Mouse (Mus musculus): ENCODE measurements at regions not wholly inside any gene's neighbourhood (a gene's known extent, or its start where the extent isn't known, plus 50 kb on each side); places are given as distances from the start of the nearest gene placed in this dataset.
A peak's percentile ranks its signal among the peaks of the same experiment; 100 is the strongest.

GRCm38 (mm10) chr6:31086798-31087360 lies 128.0 kb upstream of the Klf14 start:
- no peak for TF ChIP-seq CTCF (IDR thresholded peaks at IDR 0.05; ENCODE audit: borderline replicate concordance, insufficient read depth, low read length)
- peak; percentile 72 for TF ChIP-seq POLR2A (IDR thresholded peaks at IDR 0.05; ENCODE audit: low read depth, low read length)
- Histone ChIP-seq H3K4me1 (ENCODE audit: control insufficient read depth, insufficient read depth, low read length) (peaks cover 23% of the 10 kb centered on the region), H3K4me3 (ENCODE audit: insufficient read depth, low read length) (peak overlapping the region; percentile 60), H3K27ac (ENCODE audit: insufficient read depth, low read length) (peak overlapping the region; percentile 100)

GRCm38 (mm10) chr6:31087511-31087910 lies 128.6 kb upstream of the Klf14 start:
- H3K27ac ChIP-seq (ENCODE audit: insufficient read depth, low read length), result peak overlapping the region; percentile 100
- H3K4me1 ChIP-seq (ENCODE audit: control insufficient read depth, insufficient read depth, low read length), result peaks cover 20% of the 10 kb centered on the region
- TF ChIP-seq CTCF (IDR thresholded peaks at IDR 0.05; ENCODE audit: borderline replicate concordance, insufficient read depth, low read length) (no peak), POLR2A (IDR thresholded peaks at IDR 0.05; ENCODE audit: low read depth, low read length) (peak; percentile 71)
- peak overlapping the region; percentile 60 for H3K4me3 ChIP-seq (ENCODE audit: insufficient read depth, low read length)

- H3K4me1 ChIP-seq (ENCODE audit: control insufficient read depth, insufficient read depth, low read length), result peaks cover 12% of the 10 kb centered on the region
- H3K4me3 ChIP-seq (ENCODE audit: insufficient read depth, low read length), result peak overlapping the region; percentile 60
- H3K27ac ChIP-seq (ENCODE audit: insufficient read depth, low read length), result peak overlapping the region; percentile 100
- TF ChIP-seq POLR2A (IDR thresholded peaks at IDR 0.05; ENCODE audit: low read depth, low read length), result peak; percentile 88
- no peak for TF ChIP-seq CTCF (IDR thresholded peaks at IDR 0.05; ENCODE audit: borderline replicate concordance, insufficient read depth, low read length)
Observed at GRCm38 (mm10) chr6:31088147-31088972, 129.5 kb upstream of the Klf14 start.

- Histone ChIP-seq H3K27ac (ENCODE audit: insufficient read depth, low read length) (peak overlapping the region; percentile 100), H3K4me3 (ENCODE audit: insufficient read depth, low read length) (no peak overlapping the region)
Observed at GRCm38 (mm10) chr6:31088973-31089368, 130.1 kb upstream of the Klf14 start.

GRCm38 (mm10) chr6:31090288-31090687 lies 131.4 kb upstream of the Klf14 start:
- Histone ChIP-seq H3K4me1 (ENCODE audit: control insufficient read depth, insufficient read depth, low read length) (peaks cover 12% of the 10 kb centered on the region), H3K4me3 (ENCODE audit: insufficient read depth, low read length) (no peak overlapping the region), H3K27ac (ENCODE audit: insufficient read depth, low read length) (peak overlapping the region; percentile 100)
- TF ChIP-seq POLR2A (IDR thresholded peaks at IDR 0.05; ENCODE audit: low read depth, low read length), result no peak
- no peak for TF ChIP-seq CTCF (IDR thresholded peaks at IDR 0.05; ENCODE audit: borderline replicate concordance, insufficient read depth, low read length)

More at GRCm38 (mm10) chr6:31088973-31089368, 130.1 kb upstream of the Klf14 start:
- peaks cover 12% of the 10 kb centered on the region for H3K4me1 ChIP-seq (ENCODE audit: control insufficient read depth, insufficient read depth, low read length)
- no peak for TF ChIP-seq CTCF (IDR thresholded peaks at IDR 0.05; ENCODE audit: borderline replicate concordance, insufficient read depth, low read length)
- peak; percentile 35; the same call in 1 of the 2 replicates for TF ChIP-seq POLR2A (IDR thresholded peaks at IDR 0.05; ENCODE audit: low read depth, low read length)

GRCm38 (mm10) chr6:31090791-31091190 lies 131.9 kb upstream of the Klf14 start:
- Histone ChIP-seq H3K27ac (ENCODE audit: insufficient read depth, low read length) (peak overlapping the region; percentile 100), H3K4me3 (ENCODE audit: insufficient read depth, low read length) (no peak overlapping the region), H3K4me1 (ENCODE audit: control insufficient read depth, insufficient read depth, low read length) (peaks cover 12% of the 10 kb centered on the region)
- TF ChIP-seq POLR2A (IDR thresholded peaks at IDR 0.05; ENCODE audit: low read depth, low read length) (no peak), CTCF (IDR thresholded peaks at IDR 0.05; ENCODE audit: borderline replicate concordance, insufficient read depth, low read length) (no peak)

- no peak overlapping the region for H3K4me3 ChIP-seq (ENCODE audit: insufficient read depth, low read length)
- TF ChIP-seq CTCF (IDR thresholded peaks at IDR 0.05; ENCODE audit: borderline replicate concordance, insufficient read depth, low read length), result no peak
- TF ChIP-seq POLR2A (IDR thresholded peaks at IDR 0.05; ENCODE audit: low read depth, low read length), result no peak
Observed at GRCm38 (mm10) chr6:31092324-31092723, 133.4 kb upstream of the Klf14 start.

GRCm38 (mm10) chr6:31092760-31093159 lies 133.9 kb upstream of the Klf14 start:
- Histone ChIP-seq H3K27ac (ENCODE audit: insufficient read depth, low read length) (no peak overlapping the region), H3K4me1 (ENCODE audit: control insufficient read depth, insufficient read depth, low read length) (peaks cover 24% of the 10 kb centered on the region), H3K4me3 (ENCODE audit: insufficient read depth, low read length) (no peak overlapping the region)
- TF ChIP-seq CTCF (IDR thresholded peaks at IDR 0.05; ENCODE audit: borderline replicate concordance, insufficient read depth, low read length) (no peak), POLR2A (IDR thresholded peaks at IDR 0.05; ENCODE audit: low read depth, low read length) (no peak)

More at GRCm38 (mm10) chr6:31092324-31092723, 133.4 kb upstream of the Klf14 start:
- H3K27ac ChIP-seq (ENCODE audit: insufficient read depth, low read length), result no peak overlapping the region
- H3K4me1 ChIP-seq (ENCODE audit: control insufficient read depth, insufficient read depth, low read length), result peaks cover 22% of the 10 kb centered on the region

GRCm38 (mm10) chr6:31095943-31096714 lies 137.3 kb upstream of the Klf14 start:
- H3K4me1 ChIP-seq (ENCODE audit: control insufficient read depth, insufficient read depth, low read length), result peaks cover 28% of the 10 kb centered on the region
- no peak for TF ChIP-seq CTCF (IDR thresholded peaks at IDR 0.05; ENCODE audit: borderline replicate concordance, insufficient read depth, low read length)
- 0 out of 2 replicates have a peak, but pooled peaks have one; percentile 29 for TF ChIP-seq POLR2A (IDR thresholded peaks at IDR 0.05; ENCODE audit: low read depth, low read length)
- peak overlapping the region; percentile 56 for H3K27ac ChIP-seq (ENCODE audit: insufficient read depth, low read length)
- no peak overlapping the region for H3K4me3 ChIP-seq (ENCODE audit: insufficient read depth, low read length)
